Mouse (Mus musculus) kidney, embryonic 16.5 days (tissue): ENCODE data around the gene Slc30a5. TPM values are rescaled to one million over a fixed set of nuclear protein-coding genes. Genes with fewer than 3 reads are reported as not detected.
A peak's percentile ranks its signal among the peaks of the same experiment; 100 is the strongest.
"Not testable (repeated sequence)": the region's sequence is repeated elsewhere in the genome, so short reads cannot be mapped to it uniquely, and the experiment has no call there.

Source experiments
- ATAC-seq: fragments of 200-750 bp; cut with Nextera tagmentation; 2 replicates; pipeline ENCODE4 v1.8.0; 2017; ENCODE audit warnings: moderate TSS enrichment; ENCODE audit not compliant: low FRiP score, low TSS enrichment
- H3K27ac ChIP-seq: fragments of 300-500 bp; sonication (generic); 2 replicates; pipeline ENCODE4 v1.5.1; 2014; ENCODE audit warnings: low read length
- H3K27me3 ChIP-seq: fragments of 300-500 bp; sonication (generic); 2 replicates; pipeline ENCODE4 v1.6.1; 2014; ENCODE audit warnings: low read length, control low read depth, mixed read lengths; ENCODE audit not compliant: insufficient read depth
- H3K36me3 ChIP-seq: fragments of 300-500 bp; sonication (generic); 2 replicates; pipeline ENCODE4 v1.6.1; 2014; ENCODE audit warnings: low read length, control low read depth, mixed read lengths; ENCODE audit not compliant: insufficient read depth
- H3K4me1 ChIP-seq: fragments of 300-500 bp; sonication (generic); 2 replicates; pipeline ENCODE4 v1.6.1; 2014; ENCODE audit warnings: low read length, control low read depth, mixed read lengths; ENCODE audit not compliant: insufficient read depth
- H3K4me2 ChIP-seq: fragments of 300-500 bp; sonication (generic); replicated peaks from 2 replicates; pipeline ENCODE4 v1.6.1; 2014; ENCODE audit warnings: low read depth, low read length
- H3K4me3 ChIP-seq: fragments of 300-500 bp; sonication (generic); 2 replicates; pipeline ENCODE4 v1.5.1; 2014; ENCODE audit warnings: mild to moderate bottlenecking, low read length
- H3K9ac ChIP-seq: fragments of 300-500 bp; sonication (generic); replicated peaks from 2 replicates; pipeline ENCODE4 v1.6.1; 2014; ENCODE audit warnings: low read length
- H3K9me3 ChIP-seq: fragments of 300-500 bp; sonication (generic); 2 replicates; pipeline ENCODE4 v1.6.1; 2016; ENCODE audit warnings: low read length, control low read depth
- WGBS: fragments of 180-500 bp; shearing (Covaris S2); extraction: QIAGEN DNeasy Blood & Tissue Kit; methylation state at CpG from one replicate; pipeline ENCODE4 v1.1.7; 2014; 5-methylcytosine and 5-hydroxymethylcytosine counted together
- polyA plus RNA-seq: library from polyadenylated mRNA; unstranded; fragments of >200 nt; fragmentation: Nextera tagmentation; extraction: Ambion mirVana; gene quantifications from 2 replicates; pipeline ENCODE4 v1.2.1, GENCODE M21; 2015

Slc30a5 gene
- polyA plus RNA-seq, 1 experiment from 2014 or later = 55.5 TPM

DNA sequence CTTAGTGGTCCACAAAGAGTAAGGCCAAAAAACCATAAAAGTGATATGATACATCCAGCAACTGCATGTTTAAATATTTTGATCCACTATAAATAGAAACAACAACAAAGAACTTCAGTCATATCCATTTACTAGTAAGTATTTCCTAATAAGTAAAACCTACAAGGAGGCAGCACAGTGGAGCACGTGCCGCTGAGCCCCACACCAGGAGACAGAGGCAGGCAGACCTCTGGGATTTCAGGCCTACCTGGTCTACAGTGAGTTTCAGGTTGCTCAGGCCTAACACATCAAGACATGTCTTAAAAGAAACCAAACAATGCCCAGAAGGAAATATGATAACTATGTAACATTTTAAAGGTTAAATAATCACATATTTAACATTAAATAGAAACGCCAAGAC, 8.3 kb downstream of the Slc30a5 start:
- ATAC-seq = no peak
- 90% methylated on average over 3 of the region's 3 CpGs for WGBS
- H3K9ac ChIP-seq = no peak overlapping the region
- no peaks in the 10 kb centered on the region for H3K27me3 ChIP-seq
- H3K36me3 ChIP-seq = peaks cover 49% of the 10 kb centered on the region
- H3K27ac ChIP-seq = no peak overlapping the region
- H3K4me3 ChIP-seq = no peak overlapping the region
- H3K4me2 ChIP-seq = no peak overlapping the region
- 0 out of 2 replicates have a peak, but pooled peaks cover 2% of the 10 kb centered on the region for H3K4me1 ChIP-seq
- no peaks in the 10 kb centered on the region for H3K9me3 ChIP-seq

DNA sequence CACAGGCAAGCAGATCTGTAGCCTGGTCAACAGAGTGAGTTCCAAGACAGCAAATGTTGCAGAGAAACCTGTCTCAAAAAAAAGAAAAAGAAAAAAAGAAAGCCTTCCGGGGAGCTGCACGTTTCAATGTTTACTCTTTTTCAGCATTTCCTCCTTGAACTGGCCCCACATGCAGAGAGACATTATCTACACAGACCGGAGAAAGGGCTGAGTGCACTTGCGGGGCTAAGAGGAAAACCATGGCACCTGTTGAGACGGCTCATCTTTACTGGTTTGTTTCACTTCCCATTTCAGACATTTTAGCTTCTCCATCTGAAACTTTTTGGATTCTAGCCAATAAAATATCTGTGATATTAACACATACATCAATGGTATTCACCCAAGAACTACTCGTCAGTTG, 8.9 kb downstream of the Slc30a5 start:
- Histone ChIP-seq H3K36me3 (peaks cover 53% of the 10 kb centered on the region), H3K27me3 (no peaks in the 10 kb centered on the region), H3K9me3 (no peaks in the 10 kb centered on the region), H3K4me2 (no peak overlapping the region), H3K4me1 (no peaks in the 10 kb centered on the region), H3K4me3 (no peak overlapping the region), H3K27ac (no peak overlapping the region), H3K9ac (no peak overlapping the region)
- WGBS = 79% methylated on average over 6 of the region's 6 CpGs
- no peak for ATAC-seq

DNA sequence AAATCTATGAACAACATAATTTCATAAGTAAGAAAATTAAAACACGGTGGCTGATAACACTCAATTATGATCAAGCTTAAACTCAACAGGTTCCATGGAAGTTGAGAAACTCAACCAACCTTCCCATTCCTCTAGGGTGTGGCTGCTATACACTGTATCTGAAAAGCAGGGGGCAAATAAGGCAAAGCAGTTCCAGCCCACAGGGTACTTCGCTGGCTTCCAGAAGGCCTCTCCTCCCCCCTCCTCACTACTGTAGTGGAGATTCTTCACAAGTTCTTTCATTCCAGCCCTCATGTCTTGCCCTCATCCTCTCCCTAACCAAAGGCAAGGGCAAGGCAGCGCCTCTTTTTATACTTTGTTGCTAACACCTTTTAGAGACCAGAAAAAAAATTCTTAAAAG, 9.4 kb downstream of the Slc30a5 start:
- Histone ChIP-seq H3K9ac (no peak overlapping the region), H3K4me3 (no peak overlapping the region), H3K4me2 (no peak overlapping the region), H3K27ac (no peak overlapping the region), H3K27me3 (no peaks in the 10 kb centered on the region), H3K4me1 (no peaks in the 10 kb centered on the region), H3K9me3 (no peaks in the 10 kb centered on the region), H3K36me3 (peaks cover 53% of the 10 kb centered on the region)
- 96% methylated on average over 3 of the region's 3 CpGs for WGBS
- ATAC-seq = no peak

DNA sequence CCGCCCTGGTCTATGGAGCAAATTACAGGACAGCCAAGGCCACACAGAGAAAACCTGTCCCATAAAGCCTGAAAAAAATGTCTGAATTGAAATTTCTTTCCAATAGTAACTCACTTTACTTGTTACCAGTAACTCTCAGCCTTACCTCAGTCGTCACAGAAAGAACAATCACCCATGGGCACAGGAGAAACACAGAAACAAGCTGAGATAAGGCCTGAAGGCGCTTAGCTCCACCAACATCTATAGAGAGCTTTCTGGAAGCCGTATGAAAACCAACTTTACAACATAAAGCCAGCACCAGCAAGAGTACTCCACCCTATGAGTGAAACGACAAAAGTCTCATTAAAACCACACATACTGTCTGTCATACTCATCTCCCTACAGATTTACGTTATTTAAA, 18.8 kb downstream of the Slc30a5 start:
- Histone ChIP-seq H3K4me2 (no peak overlapping the region), H3K36me3 (peaks cover 57% of the 10 kb centered on the region)

DNA sequence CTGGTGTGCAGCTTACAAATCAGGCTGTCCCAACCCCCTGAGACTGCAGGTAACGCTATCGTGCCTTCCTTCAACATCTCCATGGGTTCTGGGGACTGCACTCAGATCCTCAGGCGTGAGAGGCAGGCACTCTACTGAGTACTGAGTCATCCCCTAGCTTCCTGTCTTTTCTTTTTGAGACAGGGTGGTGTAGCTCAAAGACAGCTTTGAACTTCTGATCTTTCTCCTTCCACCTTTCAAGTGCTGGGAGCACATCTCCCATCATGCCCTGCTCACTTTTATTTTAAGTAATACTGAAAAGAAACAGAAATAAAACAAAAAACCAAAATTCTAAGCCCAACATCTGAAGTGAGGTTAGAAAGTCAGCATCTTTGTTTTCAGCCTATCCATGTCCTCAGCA, 27.5 kb downstream of the Slc30a5 start:
- H3K9me3 ChIP-seq = no peaks in the 10 kb centered on the region
- no peak overlapping the region for H3K9ac ChIP-seq
- H3K27me3 ChIP-seq = no peaks in the 10 kb centered on the region
- WGBS = 90% methylated on average over 3 of the region's 3 CpGs
- ATAC-seq = no peak
- H3K4me1 ChIP-seq = no peaks in the 10 kb centered on the region
- no peak overlapping the region for H3K27ac ChIP-seq
- no peak overlapping the region for H3K4me3 ChIP-seq
- H3K4me2 ChIP-seq = no peak overlapping the region
- peaks cover 63% of the 10 kb centered on the region for H3K36me3 ChIP-seq

More for the DNA sequence above, 18.8 kb downstream of the Slc30a5 start:
- H3K4me1 ChIP-seq = no peaks in the 10 kb centered on the region
- no peaks in the 10 kb centered on the region for H3K9me3 ChIP-seq
- H3K27me3 ChIP-seq = no peaks in the 10 kb centered on the region
- no peak for ATAC-seq
- H3K4me3 ChIP-seq = no peak overlapping the region
- H3K27ac ChIP-seq = no peak overlapping the region
- 93% methylated on average over 6 of the region's 6 CpGs for WGBS
- H3K9ac ChIP-seq = no peak overlapping the region

DNA sequence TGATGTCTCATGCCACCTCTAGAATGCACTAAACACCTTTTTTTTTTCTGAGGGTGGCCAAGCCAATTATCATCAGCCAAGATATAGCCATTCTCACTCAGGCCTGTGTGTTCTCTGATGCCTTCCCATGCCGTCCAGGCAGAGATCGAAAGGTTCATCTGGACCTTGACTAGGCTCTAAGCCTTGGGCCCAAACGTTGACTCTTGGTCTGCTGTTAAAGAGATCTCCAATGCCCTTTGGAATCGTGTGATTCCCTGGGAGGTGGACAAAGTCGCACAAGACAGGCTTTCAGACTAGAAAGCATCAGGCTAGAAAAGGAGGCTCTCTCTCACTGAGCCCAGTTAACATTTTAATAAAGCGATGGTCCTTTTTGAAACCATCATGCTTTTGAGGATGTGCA, 36.1 kb downstream of the Slc30a5 start:
- no peak for ATAC-seq
- Histone ChIP-seq H3K9ac (no peak overlapping the region), H3K36me3 (peaks cover 14% of the 10 kb centered on the region; the same call in 1 of the 2 replicates), H3K27ac (no peak overlapping the region), H3K27me3 (no peaks in the 10 kb centered on the region), H3K4me1 (no peaks in the 10 kb centered on the region), H3K4me2 (no peak overlapping the region), H3K9me3 (no peaks in the 10 kb centered on the region), H3K4me3 (no peak overlapping the region)
- 89% methylated on average over 6 of the region's 6 CpGs for WGBS

DNA sequence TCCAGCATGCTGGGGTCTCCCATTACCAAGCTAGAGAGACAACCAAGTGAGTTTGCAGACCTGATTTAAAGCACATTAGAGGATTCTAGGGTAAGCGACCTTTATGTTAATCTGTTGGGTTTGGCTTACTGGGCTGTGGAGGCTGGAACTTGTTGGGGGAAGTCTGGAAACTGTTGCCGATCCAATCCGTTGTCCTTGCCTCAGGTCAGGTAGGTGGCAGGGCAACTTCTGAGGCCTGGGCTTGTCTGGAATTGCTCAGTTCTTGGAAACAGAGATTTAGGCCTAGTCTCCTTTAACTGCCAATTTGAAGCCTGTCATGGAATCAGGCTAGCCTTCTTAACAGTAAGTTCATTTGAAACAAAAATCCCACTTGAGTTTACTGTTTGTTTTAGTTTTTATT, 44.1 kb downstream of the Slc30a5 start:
- Histone ChIP-seq H3K9ac (no peak overlapping the region), H3K36me3 (no peaks in the 10 kb centered on the region), H3K4me3 (no peak overlapping the region), H3K9me3 (no peaks in the 10 kb centered on the region), H3K4me2 (no peak overlapping the region), H3K4me1 (peaks cover 11% of the 10 kb centered on the region), H3K27ac (no peak overlapping the region), H3K27me3 (no peaks in the 10 kb centered on the region)
- ATAC-seq = no peak
- WGBS = 82% methylated on average over 3 of the region's 3 CpGs

DNA sequence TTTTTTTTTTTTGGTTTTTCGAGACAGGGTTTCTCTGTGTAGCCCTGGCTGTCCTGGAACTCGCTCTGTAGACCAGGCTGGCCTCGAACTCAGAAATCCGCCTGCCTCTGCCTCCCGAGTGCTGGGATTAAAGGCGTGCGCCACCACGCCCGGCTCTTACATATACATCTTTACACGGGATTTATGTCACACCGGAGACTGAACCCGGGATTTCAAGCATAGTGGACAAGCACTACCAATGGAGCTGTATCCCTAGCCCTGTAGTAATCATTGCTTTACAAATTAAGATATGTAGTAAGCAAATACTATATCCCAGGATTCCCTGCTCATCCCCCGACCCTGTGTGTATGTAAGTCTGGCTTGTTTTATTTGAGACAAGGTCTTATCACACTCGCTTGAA, 45.2 kb downstream of the Slc30a5 start:
- H3K36me3 ChIP-seq = not testable (repeated sequence)
- WGBS = 98% methylated on average over 10 of the region's 14 CpGs

DNA sequence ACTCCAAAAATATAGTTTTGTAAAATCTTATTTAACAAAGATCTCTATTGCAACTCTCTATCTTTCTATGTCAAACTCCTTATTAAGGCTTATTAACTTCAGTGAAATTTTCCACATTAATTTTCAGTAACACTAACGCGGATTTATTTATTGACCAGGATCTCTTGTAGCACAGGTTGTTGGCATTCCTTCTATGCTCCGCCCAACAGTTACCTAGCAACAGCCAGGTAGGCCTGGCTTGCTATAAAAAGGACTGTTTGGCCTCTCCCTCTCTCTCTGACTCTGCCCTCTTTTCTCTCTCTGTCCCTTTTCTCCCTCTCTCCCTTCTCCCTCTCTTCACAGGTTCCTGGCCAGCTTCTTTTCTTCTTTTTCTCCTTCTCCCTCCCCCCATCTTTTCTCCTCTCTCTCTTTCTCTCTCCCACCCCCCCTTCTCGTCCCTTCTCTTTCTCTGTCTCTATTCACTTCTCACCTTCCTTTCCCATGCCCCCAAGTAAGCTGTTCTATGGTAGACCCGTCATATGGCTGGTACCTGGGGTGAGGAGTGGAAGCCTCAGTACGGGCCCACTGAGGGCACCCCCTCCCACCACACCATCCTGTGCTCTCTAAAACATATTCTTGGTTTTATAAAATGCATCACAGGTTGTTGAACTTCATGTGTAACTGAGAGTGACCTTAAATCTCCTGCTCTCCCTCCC, 45.8 kb downstream of the Slc30a5 start:
- Histone ChIP-seq H3K9ac (no peak overlapping the region), H3K27me3 (no peaks in the 10 kb centered on the region), H3K9me3 (no peaks in the 10 kb centered on the region), H3K4me3 (no peak overlapping the region), H3K4me2 (no peak overlapping the region), H3K4me1 (peaks cover 17% of the 10 kb centered on the region), H3K36me3 (peaks cover 7% of the 10 kb centered on the region), H3K27ac (no peak overlapping the region)
- WGBS = 70% methylated on average over 6 of the region's 6 CpGs
- no peak for ATAC-seq

More for the DNA sequence above, 45.2 kb downstream of the Slc30a5 start:
- H3K4me1 ChIP-seq = peaks cover 15% of the 10 kb centered on the region
- H3K4me2 ChIP-seq, H3K27me3 ChIP-seq, H3K27ac ChIP-seq, H3K4me3 ChIP-seq, ATAC-seq, H3K9me3 ChIP-seq, H3K9ac ChIP-seq: not testable (repeated sequence)

DNA sequence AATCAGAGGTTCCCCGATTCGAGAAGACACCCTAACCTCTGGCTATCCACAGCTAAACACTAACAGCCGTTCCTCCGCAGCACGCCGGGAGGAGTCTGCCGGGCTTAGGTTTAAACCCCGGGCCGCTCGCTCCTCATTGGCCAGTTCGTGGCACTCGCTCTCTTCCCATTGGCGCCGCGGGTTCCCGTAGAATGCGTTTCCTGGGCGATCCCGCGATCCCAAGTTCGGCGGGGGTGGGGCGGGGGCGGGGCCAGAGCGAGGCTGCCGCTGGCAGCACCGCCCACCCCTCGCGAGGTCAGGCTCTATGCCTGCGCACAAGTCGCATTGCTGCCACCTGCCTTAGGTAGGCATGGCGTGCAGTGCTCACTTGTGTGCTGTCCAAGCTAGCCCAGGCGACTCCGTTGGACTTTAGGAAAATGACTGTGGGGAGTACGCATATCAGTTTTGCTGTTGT, 46.8 kb downstream of the Slc30a5 start, which contains the start of gene Ccnb1:
Gene Ccnb1 (minus strand): TSS at position 157 of the 454 bp plus-strand sequence.
- Histone ChIP-seq H3K27me3 (no peaks in the 10 kb centered on the region), H3K9me3 (no peaks in the 10 kb centered on the region), H3K9ac (peak within 1 kb of the TSS; percentile 81), H3K4me2 (peak within 1 kb of the TSS; percentile 63), H3K27ac (peak within 1 kb of the TSS; percentile 51), H3K4me1 (peaks cover 17% of the 10 kb centered on the region), H3K4me3 (peak within 1 kb of the TSS; percentile 77), H3K36me3 (peaks cover 16% of the 10 kb centered on the region)
- peak; percentile 99 for ATAC-seq
- WGBS = under 1% methylated on average over 31 of the region's 35 CpGs
